Mouse (Mus musculus): Measurements from ENCODE around the gene Ddx54.

The Ddx54 gene

DNA sequence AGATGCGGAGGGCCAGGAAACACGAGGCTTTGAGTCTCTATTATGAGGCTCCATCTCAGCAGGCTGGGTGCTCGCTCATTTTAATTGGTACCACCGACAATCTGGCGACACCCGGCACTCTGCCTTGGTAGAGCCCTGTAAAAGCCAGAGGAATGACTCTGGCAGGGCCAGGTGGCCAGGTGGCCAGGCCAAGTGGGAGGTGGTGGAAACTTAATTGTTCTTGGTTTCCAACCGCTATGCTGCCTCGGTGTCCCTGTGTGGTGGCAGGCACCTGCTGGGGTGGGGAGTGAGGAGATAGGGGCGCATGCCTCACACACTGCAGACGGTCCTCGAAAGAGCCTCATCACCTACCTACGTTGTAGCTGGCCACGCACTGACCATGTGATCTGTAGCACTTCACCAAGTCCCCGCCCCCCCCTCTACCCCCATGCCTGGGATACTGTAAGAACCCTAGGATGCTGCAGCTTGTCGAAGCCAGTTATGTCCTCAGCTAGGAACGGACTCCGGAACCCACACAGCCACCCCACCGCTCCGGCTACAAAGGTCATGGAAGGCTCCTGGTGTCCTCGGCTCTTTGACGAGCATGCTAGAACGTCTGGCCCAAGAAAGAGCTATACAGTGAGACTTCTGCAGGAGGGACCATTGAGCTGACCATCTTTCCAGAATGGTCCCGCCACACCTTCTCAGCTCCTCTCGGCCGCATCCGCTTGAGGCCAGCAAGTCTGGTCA is 32.5 kb upstream of the Ddx54 start:
- no peak for DNase-seq (ENCODE audit: low read depth in 1 of 2, low spot score in 2 of 2)

DNA sequence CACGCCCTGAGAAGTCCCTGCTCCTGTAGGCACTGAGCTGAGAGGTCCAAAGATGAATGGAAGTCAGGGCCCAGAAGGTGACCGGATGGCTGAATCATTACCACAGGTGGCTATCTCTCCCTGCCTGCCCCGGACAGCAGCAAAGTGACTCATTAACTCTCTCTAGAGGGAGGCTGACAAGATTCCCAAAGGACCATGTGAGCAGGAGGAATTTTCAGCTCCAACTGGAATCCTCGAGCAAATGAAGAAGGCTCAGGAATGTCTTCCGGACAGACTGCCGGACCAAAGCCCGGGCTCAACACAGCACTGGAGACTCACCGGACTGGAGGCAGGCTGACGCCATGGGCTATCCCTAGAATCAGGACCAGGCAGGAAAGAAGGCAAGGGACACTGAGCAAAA is 30.5 kb upstream of the Ddx54 start:
- DNase-seq (ENCODE audit: low read depth in 1 of 2, low spot score in 2 of 2): no peak

DNA sequence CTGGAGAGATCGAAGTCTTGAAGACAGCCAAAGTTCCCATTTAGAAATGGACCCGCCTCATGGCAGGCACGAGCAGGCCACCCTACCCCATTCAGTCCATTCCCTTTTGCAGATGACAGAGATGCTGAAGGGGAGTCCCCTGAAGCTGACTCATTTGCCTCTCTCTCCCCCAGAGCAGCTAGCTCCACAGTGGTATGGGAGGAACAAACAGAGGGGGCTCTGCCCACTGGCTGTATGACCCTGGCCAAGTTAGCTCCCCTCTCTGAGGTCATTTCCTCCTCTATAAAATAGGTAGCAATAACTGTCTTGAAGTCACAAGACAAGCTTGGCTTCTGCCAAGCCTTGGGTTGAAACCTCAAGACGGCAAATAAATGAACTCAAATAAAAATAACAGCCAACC is 29.0 kb upstream of the Ddx54 start:
- no peak for DNase-seq (ENCODE audit: low read depth in 1 of 2, low spot score in 2 of 2)

GRCm38 (mm10) chr5:120584968-120585367 is 27.6 kb upstream of the Ddx54 start:
- DNase-seq (ENCODE audit: low read depth in 1 of 2, low spot score in 2 of 2): no peak

GRCm38 (mm10) chr5:120586741-120587615 is 25.6 kb upstream of the Ddx54 start:
- no peak for DNase-seq (ENCODE audit: low read depth in 1 of 2, low spot score in 2 of 2)

DNA sequence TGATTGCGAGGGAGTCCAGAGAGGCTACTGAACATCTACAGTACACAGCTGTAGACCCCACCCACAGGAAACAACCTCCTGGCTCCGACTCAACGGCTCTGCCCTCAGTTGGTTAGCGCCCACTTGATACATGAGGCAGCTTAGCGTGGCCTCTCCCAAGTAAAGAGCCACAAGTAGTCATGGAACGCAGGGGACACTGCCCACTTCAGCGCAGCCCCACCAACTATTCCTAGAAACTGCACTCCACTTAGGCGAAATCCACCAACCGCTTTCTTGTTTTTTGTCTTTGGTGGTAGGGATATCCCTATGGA is 25.0 kb upstream of the Ddx54 start:
- DNase-seq (ENCODE audit: low read depth in 1 of 2, low spot score in 2 of 2): no peak

- no peak for DNase-seq (ENCODE audit: low read depth in 1 of 2, low spot score in 2 of 2)
These were observed 24.5 kb upstream of the Ddx54 start for GRCm38 (mm10) chr5:120587940-120588568.

GRCm38 (mm10) chr5:120588569-120589094 is 23.9 kb upstream of the Ddx54 start, which contains the start of the genes Tpcn1 and Iqcd:
TSS of gene Tpcn1 (minus strand) at chr5:120588673.
TSS of gene Iqcd (plus strand) at chr5:120589016.
- peak; percentile 95 to 96 for DNase-seq (ENCODE audit: low read depth in 1 of 2, low spot score in 2 of 2)

DNA sequence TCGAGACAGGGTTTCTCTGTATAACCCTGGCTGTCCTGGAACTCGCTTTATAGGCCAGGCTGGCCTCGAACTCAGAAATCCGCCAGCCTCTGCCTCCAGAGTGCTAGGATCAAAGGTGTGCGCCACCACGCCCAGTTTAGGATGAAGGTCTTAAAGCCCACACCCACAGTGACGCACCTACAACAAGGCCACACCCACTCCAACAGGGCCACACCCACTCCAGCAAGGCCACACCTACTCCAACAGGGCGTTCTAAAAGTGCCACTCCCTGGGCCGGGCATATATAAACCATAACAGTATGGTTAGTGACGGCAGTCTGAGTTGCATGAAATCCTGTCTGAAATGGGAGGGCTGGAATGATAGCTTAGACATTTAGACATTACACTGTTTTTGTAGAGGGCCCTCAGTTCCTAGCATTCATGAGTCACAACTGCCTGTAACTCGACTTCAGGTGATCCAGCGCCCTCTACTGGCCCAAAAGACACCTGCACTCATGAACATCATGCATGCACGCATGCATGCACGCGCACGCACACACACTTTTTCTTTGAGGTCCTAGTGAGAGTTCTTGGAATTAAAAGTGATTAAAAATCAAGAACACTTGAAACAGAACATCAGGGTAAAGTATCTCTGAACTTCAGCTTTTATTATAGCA is 22.1 kb upstream of the Ddx54 start:
- DNase-seq (ENCODE audit: low read depth in 1 of 2, low spot score in 2 of 2): no peak

DNA sequence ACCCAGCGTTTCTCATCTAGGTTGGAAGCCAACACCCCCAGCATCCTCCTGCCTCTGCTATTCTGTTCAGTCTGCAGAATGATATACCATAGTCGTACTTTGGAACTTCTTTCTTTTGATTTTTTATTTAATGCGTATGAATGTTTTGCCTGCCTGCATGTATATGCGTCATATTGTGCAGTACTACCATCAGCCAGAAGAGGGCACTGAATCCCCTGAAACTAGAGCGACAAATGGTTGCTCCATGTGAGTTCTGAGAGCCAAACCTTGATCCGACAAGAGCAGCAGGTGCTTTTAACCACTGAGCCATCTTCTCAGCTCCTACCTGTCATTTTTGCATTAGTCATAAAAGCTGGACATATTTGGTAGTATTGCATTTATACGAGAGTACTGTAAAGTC is 20.4 kb upstream of the Ddx54 start:
- no peak for DNase-seq (ENCODE audit: low read depth in 1 of 2, low spot score in 2 of 2)

- no peak for DNase-seq (ENCODE audit: low read depth in 1 of 2, low spot score in 2 of 2)
These were observed 18.1 kb upstream of the Ddx54 start for GRCm38 (mm10) chr5:120594485-120594884.

GRCm38 (mm10) chr5:120599625-120600024 is 12.9 kb upstream of the Ddx54 start:
- no peak for DNase-seq (ENCODE audit: low read depth in 1 of 2, low spot score in 2 of 2)

DNA sequence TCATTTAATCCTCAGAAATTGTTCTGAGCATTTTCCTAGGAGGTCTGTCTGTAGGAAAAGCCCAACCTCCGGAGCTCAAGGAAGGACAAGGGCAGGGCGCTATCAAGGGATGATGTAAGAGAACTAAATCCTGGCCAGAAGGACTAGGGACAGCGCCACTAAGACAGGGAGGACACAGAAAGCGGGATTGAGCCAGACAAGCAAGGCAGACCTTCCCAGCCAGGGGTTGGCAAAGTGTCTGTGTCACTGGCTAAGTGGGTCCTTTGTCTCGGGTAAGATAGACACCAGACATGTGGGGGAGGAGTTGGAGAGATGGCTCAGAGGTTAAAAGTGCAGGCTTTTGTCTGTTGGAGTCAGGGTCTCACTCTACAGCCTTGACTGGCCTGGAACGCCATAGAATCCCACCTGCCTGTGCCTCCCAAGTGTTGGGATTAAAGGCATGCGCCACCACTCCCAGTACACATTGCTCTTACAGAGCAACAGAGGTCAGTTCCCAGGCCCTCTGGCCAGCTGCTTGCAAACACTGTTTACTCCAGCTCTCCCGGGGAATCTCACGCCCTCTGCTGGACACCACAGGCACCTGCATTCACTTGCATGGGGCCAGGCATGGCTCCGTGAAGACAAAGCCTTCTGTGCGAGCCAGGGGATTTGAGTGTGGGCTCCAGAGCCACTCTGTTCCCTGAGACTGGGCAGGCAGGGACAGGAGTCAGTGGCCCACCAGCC is 11.4 kb upstream of the Ddx54 start:
- no peak for DNase-seq (ENCODE audit: low read depth in 1 of 2, low spot score in 2 of 2)

DNA sequence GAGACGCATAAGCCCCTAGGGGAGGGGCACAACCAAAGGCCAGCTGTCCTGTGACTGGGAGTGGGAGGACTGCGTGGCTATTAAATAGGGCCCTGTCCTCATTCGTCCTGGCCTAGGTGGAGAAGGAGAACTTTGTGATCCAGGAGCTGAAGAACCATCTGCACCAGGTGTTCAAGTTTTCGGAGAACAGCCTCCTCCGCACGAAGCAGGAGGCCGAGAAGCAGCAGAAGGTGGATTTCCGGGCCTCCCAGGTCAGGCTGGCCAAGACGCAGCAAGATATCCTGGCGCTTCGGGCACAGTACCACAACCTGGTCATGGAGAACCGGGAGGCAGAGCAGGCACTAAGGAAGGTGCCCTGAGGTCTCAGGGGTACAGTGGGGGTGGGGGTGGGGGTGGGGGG is 10.3 kb upstream of the Ddx54 start:
- no peak for DNase-seq (ENCODE audit: low read depth in 1 of 2, low spot score in 2 of 2)

- DNase-seq (ENCODE audit: low read depth in 1 of 2, low spot score in 2 of 2): no peak
These were observed 9.0 kb upstream of the Ddx54 start for GRCm38 (mm10) chr5:120603515-120603914.

DNA sequence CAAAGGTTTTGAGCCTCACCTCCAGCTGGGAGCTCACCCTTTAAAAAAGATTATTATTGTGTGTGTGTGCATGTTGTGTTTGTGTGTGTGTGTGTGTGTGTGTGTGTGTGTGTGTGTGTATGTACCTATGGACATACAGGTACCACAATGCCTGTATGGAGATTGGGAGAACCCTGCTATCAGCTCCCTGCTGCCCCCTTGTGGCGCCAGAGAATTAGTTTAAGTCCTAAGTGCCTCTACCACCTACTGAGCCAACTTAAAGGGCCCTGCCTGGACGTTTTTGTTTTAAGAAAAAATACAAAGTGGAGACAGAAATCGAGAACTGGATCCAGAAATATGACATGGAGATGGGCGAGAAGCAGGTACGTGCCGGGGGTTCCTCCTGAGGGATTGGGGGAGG is 7.7 kb upstream of the Ddx54 start:
- peak in 1 of 2 experiments; percentile 63 for DNase-seq (ENCODE audit: low read depth in 1 of 2, low spot score in 2 of 2)

GRCm38 (mm10) chr5:120605241-120605661 is 7.3 kb upstream of the Ddx54 start:
- no peak for DNase-seq (ENCODE audit: low read depth in 1 of 2, low spot score in 2 of 2)

DNA sequence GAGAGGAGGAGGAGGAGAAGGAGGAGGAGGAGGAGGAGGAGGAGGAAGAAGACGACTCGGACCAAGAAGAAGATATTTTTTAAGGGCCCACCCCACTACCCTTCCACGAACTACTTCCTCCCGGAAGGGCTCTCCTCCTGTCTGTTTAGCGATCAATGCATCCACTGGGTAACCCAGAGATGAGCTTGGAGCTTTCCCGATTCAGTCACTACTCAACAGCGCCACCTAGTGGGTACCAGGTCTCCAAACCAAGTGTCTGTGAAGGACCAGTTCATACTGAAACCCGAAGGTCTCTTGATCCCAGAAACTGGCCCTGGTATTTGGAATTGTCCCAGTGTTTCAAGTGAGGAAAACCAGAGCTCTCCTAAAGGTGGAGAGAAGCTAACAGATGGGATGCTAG is 6.9 kb upstream of the Ddx54 start:
- DNase-seq (ENCODE audit: low read depth in 1 of 2, low spot score in 2 of 2): peak; percentile 68 to 76

DNA sequence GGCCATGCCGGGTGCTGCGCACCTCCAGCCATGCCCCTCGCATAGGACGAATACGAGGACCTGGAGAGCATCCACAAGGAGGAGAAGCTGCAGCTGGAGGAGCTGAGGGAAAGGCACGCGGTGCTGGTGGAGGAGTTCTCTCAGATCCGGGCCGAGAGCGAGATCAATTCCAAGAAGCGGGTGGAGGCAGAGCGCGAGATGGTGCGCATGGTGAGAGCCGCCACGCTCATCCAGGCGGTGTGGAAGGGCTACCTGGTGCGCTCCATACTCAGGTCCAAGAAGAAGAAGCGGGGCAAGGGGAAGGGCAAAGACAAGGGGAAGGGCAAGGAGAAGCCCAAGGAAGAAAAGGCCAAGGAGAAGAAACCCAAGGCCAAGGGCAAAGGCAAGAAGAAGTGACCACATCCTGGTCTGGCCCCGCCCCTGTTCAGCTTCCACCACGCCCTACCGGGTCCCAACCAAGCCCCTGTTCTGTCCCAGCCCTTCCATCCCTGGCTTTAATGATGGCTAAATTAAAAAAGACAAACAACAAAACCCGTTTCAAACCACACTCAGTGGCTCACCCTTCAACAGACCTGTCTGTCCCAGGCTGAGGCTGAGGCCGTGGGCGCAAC is 5.8 kb upstream of the Ddx54 start:
- no peak for DNase-seq (ENCODE audit: low read depth in 1 of 2, low spot score in 2 of 2)

DNA sequence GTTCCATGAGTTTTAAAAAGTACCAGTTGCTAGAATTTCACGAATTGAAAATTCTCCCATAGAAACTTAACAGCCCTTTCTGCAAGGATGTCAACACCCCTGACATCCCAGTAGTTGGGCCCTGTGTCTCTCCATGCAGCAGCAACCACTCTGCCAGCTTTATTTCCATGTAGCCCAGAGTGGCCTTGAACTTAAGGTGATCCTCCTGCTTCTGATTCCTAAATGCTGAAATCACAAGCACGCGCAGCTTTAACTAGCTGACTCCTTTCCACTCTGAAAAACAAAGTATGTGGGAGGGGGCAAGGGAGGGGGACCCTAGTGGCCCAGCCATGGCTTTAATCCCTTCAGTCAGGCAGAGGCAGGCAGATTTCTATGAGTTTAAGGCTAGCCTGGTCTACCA is 5.2 kb upstream of the Ddx54 start:
- DNase-seq (ENCODE audit: low read depth in 1 of 2, low spot score in 2 of 2): no peak

Measured in monocyte, adult 2 months (primary cell).